ENCODE assay signal across 8 mouse cellular contexts in the genomic region with DNA sequence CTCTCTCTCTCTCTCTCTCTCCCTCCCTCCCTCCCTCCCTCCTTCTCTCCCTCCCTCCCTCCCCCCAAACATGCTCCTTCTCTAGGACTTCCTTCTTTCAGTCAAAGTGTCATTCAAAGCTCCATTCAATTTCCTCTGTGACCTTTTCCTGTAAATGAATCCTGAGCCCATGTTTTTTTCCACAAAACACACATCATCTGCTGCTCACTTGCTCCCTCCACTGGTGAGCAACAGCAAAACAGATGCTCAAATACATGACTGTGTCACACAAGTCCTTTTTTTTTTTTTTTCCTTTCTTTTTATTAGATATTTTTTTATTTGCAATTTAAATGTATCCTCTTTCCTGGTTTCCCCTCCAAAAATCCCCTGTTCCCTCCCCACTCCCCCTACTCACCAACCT.
DNase-seq lines count a peak whose midpoint lies in the region; ATAC-seq and TF ChIP-seq lines count a peak whose summit lies in the region.

No protein-coding gene starts in this region.

- POLR2A ChIA-PET in Patski (lab: Charles Lee) = no interaction called here

- no peak for TF ChIP-seq POLR2A in lung, adult 2 months (IDR thresholded peaks at IDR 0.05; ENCODE audit: borderline replicate concordance, extremely low read depth, low read depth, low read length)

- in situ Hi-C loops in Patski (cut with MboI; ENCODE audit: low pct_unique_long_range_greater_than_20kb) = no loop called here

- H3K36me3 ChIP-seq in forebrain, embryonic 14.5 days (ENCODE audit: control insufficient read depth, insufficient read depth, low read length) = no peaks in the 10 kb centered on the region
- no peaks in the 10 kb centered on the region for H3K36me3 ChIP-seq in forebrain, embryonic 16.5 days (ENCODE audit: control insufficient read depth, insufficient read depth)
- H3K36me3 ChIP-seq in lung, embryonic 14.5 days (ENCODE audit: insufficient read depth) = no peaks in the 10 kb centered on the region

- no peaks in the 10 kb centered on the region for H3K9me3 ChIP-seq in forebrain, embryonic 14.5 days (replicated peaks; ENCODE audit: control insufficient read depth, low read length)
- no peaks in the 10 kb centered on the region for H3K9me3 ChIP-seq in forebrain, embryonic 16.5 days (ENCODE audit: control insufficient read depth, low read length)
- H3K9me3 ChIP-seq in lung, embryonic 14.5 days (ENCODE audit: low read depth, low read length) = no peaks in the 10 kb centered on the region

- H3K27ac ChIP-seq in forebrain, embryonic 14.5 days (ENCODE audit: low read depth, low read length) = no peak overlapping the region
- H3K27ac ChIP-seq in forebrain, embryonic 16.5 days (ENCODE audit: low read length) = no peak overlapping the region
- no peak overlapping the region for H3K27ac ChIP-seq in lung, embryonic 14.5 days (ENCODE audit: low read depth)

- no peak for ATAC-seq in forebrain, embryonic 14.5 days
- ATAC-seq in forebrain, embryonic 16.5 days = no peak
- no peak for ATAC-seq in lung, embryonic 14.5 days (ENCODE audit: insufficient read depth)
- ATAC-seq in Patski = no peak
- ATAC-seq in frontal cortex, adult (ENCODE audit: low TSS enrichment) = no peak

- peak; percentile 68 for DNase-seq in forebrain, embryonic 14.5 days (ENCODE audit: low spot score)
- DNase-seq in lung, embryonic 14.5 days = peak; percentile 73
- DNase-seq in lung, adult 2 months = no peak
- DNase-seq in Patski (ENCODE audit: low read depth, low spot score) = no peak
- peak; percentile 61 for DNase-seq in forelimb bud, embryonic 11.5 days (ENCODE audit: low read depth, low spot score)
- DNase-seq in lung, postnatal 10 days = peak; percentile 65

- TF ChIP-seq CTCF in lung, embryonic 14.5 days (IDR thresholded peaks at IDR 0.05; ENCODE audit: low read depth) = peak; percentile 66
- TF ChIP-seq CTCF in lung, adult 2 months (IDR thresholded peaks at IDR 0.05; ENCODE audit: insufficient read depth, low read length) = no peak
- TF ChIP-seq CTCF in Patski (IDR thresholded peaks at IDR 0.05) = peak; percentile 49

- no peak overlapping the region for H3K9ac ChIP-seq in forebrain, embryonic 14.5 days (ENCODE audit: low read length)
- no peak overlapping the region for H3K9ac ChIP-seq in forebrain, embryonic 16.5 days (replicated peaks; ENCODE audit: low read depth, low read length)
- no peak overlapping the region for H3K9ac ChIP-seq in lung, embryonic 14.5 days

- H3K4me1 ChIP-seq in forebrain, embryonic 14.5 days (ENCODE audit: control insufficient read depth, insufficient read depth, low read length) = no peaks in the 10 kb centered on the region
- no peaks in the 10 kb centered on the region for H3K4me1 ChIP-seq in forebrain, embryonic 16.5 days (replicated peaks; ENCODE audit: control insufficient read depth, insufficient read depth, low read length)
- no peaks in the 10 kb centered on the region for H3K4me1 ChIP-seq in lung, embryonic 14.5 days (ENCODE audit: insufficient read depth)
- no peaks in the 10 kb centered on the region for H3K4me1 ChIP-seq in lung, adult 2 months (ENCODE audit: control insufficient read depth, insufficient read depth, low read length)

- H3K27me3 ChIP-seq in forebrain, embryonic 14.5 days (replicated peaks; ENCODE audit: control insufficient read depth, insufficient read depth, low read length) = no peaks in the 10 kb centered on the region
- no peaks in the 10 kb centered on the region for H3K27me3 ChIP-seq in forebrain, embryonic 16.5 days (replicated peaks; ENCODE audit: control insufficient read depth, insufficient read depth, low read length)
- no peaks in the 10 kb centered on the region for H3K27me3 ChIP-seq in lung, embryonic 14.5 days (ENCODE audit: insufficient read depth, low read length)
- peaks cover 4% of the 10 kb centered on the region for H3K27me3 ChIP-seq in Patski

- CTCF ChIA-PET in Patski (lab: Charles Lee) = interaction anchor here (0.7 to 1.1 kb wide), 3 partner anchors 552 to 787 kb away, joined by 3 read pairs; no protein-coding TSS in a partner anchor

- H3K4me2 ChIP-seq in forebrain, embryonic 14.5 days (ENCODE audit: low read length) = no peak overlapping the region
- no peak overlapping the region for H3K4me2 ChIP-seq in forebrain, embryonic 16.5 days (ENCODE audit: low read length)
- H3K4me2 ChIP-seq in lung, embryonic 14.5 days = no peak overlapping the region

- no peak overlapping the region for H3K4me3 ChIP-seq in forebrain, embryonic 14.5 days (ENCODE audit: low read depth, low read length)
- no peak overlapping the region for H3K4me3 ChIP-seq in forebrain, embryonic 16.5 days (replicated peaks; ENCODE audit: low read length)
- no peak overlapping the region for H3K4me3 ChIP-seq in lung, embryonic 14.5 days (ENCODE audit: low read depth, low read length)
- no peak overlapping the region for H3K4me3 ChIP-seq in lung, adult 2 months (replicated peaks; ENCODE audit: extremely low read depth, low read depth, low read length)

Comparison
In these comparisons a context has a peak if more than half of its experiments do, and no peak if none do; other contexts are left out.
1. DNase-seq: peak in forebrain, embryonic 14.5 days (single experiment), lung, embryonic 14.5 days (single experiment), forelimb bud, embryonic 11.5 days (single experiment) and lung, postnatal 10 days (single experiment); none in lung, adult 2 months (single experiment) and Patski (single experiment).